Mouse (Mus musculus) limb, embryonic 14.5 days (tissue): ENCODE data around the gene Aatk. TPM values are rescaled to one million over a fixed set of nuclear protein-coding genes. Genes with fewer than 3 reads are reported as not detected.

Source experiments
- ATAC-seq: fragments of 200-750 bp; cut with Nextera tagmentation; 2 replicates; pipeline ENCODE4 v1.8.0; 2017; ENCODE audit warnings: low read depth, moderate number of reproducible peaks, moderate TSS enrichment; ENCODE audit not compliant: low FRiP score
- DNase-seq: peaks from one replicate; pipeline ENCODE4 v3.0.0-alpha.2; 2015; ENCODE audit warnings: low spot score
- H3K27ac ChIP-seq: fragments of 300-500 bp; sonication (generic); replicated peaks from 2 replicates; pipeline ENCODE4 v1.5.1; 2014; ENCODE audit warnings: low read depth, mild to moderate bottlenecking, low read length, moderate library complexity, mixed read lengths
- H3K27me3 ChIP-seq: fragments of 300-500 bp; sonication (generic); 2 replicates; pipeline ENCODE4 v1.6.1; 2014; ENCODE audit warnings: low read length, mixed read lengths; ENCODE audit not compliant: control insufficient read depth, insufficient read depth
- H3K36me3 ChIP-seq: fragments of 300-500 bp; sonication (generic); 2 replicates; pipeline ENCODE4 v1.6.1; 2014; ENCODE audit warnings: mild to moderate bottlenecking, low read length, moderate library complexity, mixed read lengths; ENCODE audit not compliant: control insufficient read depth, insufficient read depth
- H3K4me1 ChIP-seq: fragments of 300-500 bp; sonication (generic); 2 replicates; pipeline ENCODE4 v1.6.1; 2014; ENCODE audit warnings: antibody characterized with exemption, low read length, mixed read lengths; ENCODE audit not compliant: control insufficient read depth, insufficient read depth
- H3K4me2 ChIP-seq: fragments of 300-500 bp; sonication (generic); replicated peaks from 2 replicates; pipeline ENCODE4 v1.6.1; 2014; ENCODE audit warnings: low read depth, mild to moderate bottlenecking, low read length, moderate library complexity; ENCODE audit not compliant: severe bottlenecking
- H3K4me3 ChIP-seq: fragments of 300-500 bp; sonication (generic); replicated peaks from 2 replicates; pipeline ENCODE4 v1.5.1; 2014; ENCODE audit warnings: low read length
- H3K9ac ChIP-seq: fragments of 300-500 bp; sonication (generic); 2 replicates; pipeline ENCODE4 v1.6.1; 2014; ENCODE audit warnings: mild to moderate bottlenecking, low read depth, low read length, moderate library complexity; ENCODE audit not compliant: severe bottlenecking
- H3K9me3 ChIP-seq: fragments of 300-500 bp; sonication (generic); 2 replicates; pipeline ENCODE4 v1.6.1; 2016; ENCODE audit warnings: low read length; ENCODE audit not compliant: control insufficient read depth
- POLR2A ChIP-seq: fragments of 200-500 bp; IDR thresholded peaks from 2 replicates; pipeline ENCODE4 v1.8.0; 2012; ENCODE audit warnings: inconsistent platforms, mild to moderate bottlenecking, moderate library complexity, borderline replicate concordance; ENCODE audit not compliant: insufficient read depth, insufficient read length; ENCODE audit errors: extremely low read depth
- WGBS: fragments of 180-500 bp; shearing (Covaris S2); extraction: QIAGEN DNeasy Blood & Tissue Kit; methylation state at CpG from one replicate; pipeline ENCODE4 v1.1.7; 2014; 5-methylcytosine and 5-hydroxymethylcytosine counted together
- polyA plus RNA-seq, 2 experiments: library from polyadenylated mRNA; depleted of rRNA in 1 of 2; stranded (reverse) in 1 of 2; unstranded in 1 of 2; fragments of >200 nt; fragmentation: Nextera tagmentation in 1 of 2; extraction: Ambion mirVana in 1 of 2; gene quantifications; 2 replicates each; pipeline versions ENCODE4 v1.2.1 to v1.2.3; 2012 to 2014

Aatk gene
- polyA plus RNA-seq, 2 experiments = 5.9 to 14.8 TPM

- DNase-seq (peak; percentile 89), ATAC-seq (peak; percentile 79)
- WGBS = 12% methylated on average over 21 of the region's 21 CpGs
- peaks cover 7% of the 10 kb centered on the region; the same call in 1 of the 2 replicates for H3K4me1 ChIP-seq
- no peaks in the 10 kb centered on the region for H3K27me3 ChIP-seq
- H3K9me3 ChIP-seq = no peaks in the 10 kb centered on the region
- no peaks in the 10 kb centered on the region for H3K36me3 ChIP-seq
- no peak for TF ChIP-seq POLR2A
- H3K4me2 ChIP-seq = peak overlapping the region; percentile 48
- H3K27ac ChIP-seq = no peak overlapping the region
- H3K9ac ChIP-seq = peak overlapping the region; percentile 31
- peak overlapping the region; percentile 21 for H3K4me3 ChIP-seq
Measured at GRCm38 (mm10) chr11:120013174-120013711, 33.7 kb downstream of the Aatk start.

DNA sequence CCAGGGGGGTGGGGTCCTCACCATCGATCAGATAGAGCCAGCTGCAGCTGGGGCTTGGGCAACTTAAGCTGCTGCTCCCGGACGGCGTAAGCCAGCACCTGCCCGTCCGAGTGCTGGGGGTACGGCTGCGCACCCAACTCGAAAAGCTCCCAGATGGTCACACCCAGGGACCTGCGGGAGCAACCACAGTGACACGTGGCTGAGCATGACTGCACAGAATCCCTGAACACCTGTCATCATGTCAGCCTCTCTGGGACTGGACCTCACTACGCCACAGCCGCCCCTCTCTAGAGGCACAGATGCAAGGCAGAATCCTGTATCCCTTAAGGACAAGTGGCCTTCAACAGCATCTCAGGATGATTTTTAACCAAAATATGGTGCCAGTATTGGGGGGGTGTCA lies 34.3 kb downstream of the Aatk start:
- Histone ChIP-seq H3K4me1 (peaks cover 7% of the 10 kb centered on the region; the same call in 1 of the 2 replicates), H3K27me3 (no peaks in the 10 kb centered on the region), H3K9me3 (no peaks in the 10 kb centered on the region), H3K36me3 (0 out of 2 replicates have a peak, but pooled peaks cover 2% of the 10 kb centered on the region), H3K27ac (no peak overlapping the region), H3K4me3 (no peak overlapping the region), H3K9ac (no peak overlapping the region), H3K4me2 (no peak overlapping the region)
- DNase-seq (no peak), ATAC-seq (no peak)
- WGBS = 82% methylated on average over 12 of the region's 13 CpGs
- no peak for TF ChIP-seq POLR2A

GRCm38 (mm10) chr11:120011761-120012560 lies 35.0 kb downstream of the Aatk start:
- no peak for TF ChIP-seq POLR2A
- no peak overlapping the region for H3K9ac ChIP-seq
- no peak overlapping the region for H3K27ac ChIP-seq
- H3K4me3 ChIP-seq = no peak overlapping the region
- WGBS = 47% methylated on average over 35 of the region's 43 CpGs
- H3K4me2 ChIP-seq = peak overlapping the region; percentile 21
- DNase-seq (no peak), ATAC-seq (no peak)
- H3K36me3 ChIP-seq = 0 out of 2 replicates have a peak, but pooled peaks cover 5% of the 10 kb centered on the region
- no peaks in the 10 kb centered on the region for H3K27me3 ChIP-seq
- H3K9me3 ChIP-seq = no peaks in the 10 kb centered on the region
- peaks cover 7% of the 10 kb centered on the region; the same call in 1 of the 2 replicates for H3K4me1 ChIP-seq

GRCm38 (mm10) chr11:120011114-120011760 lies 35.7 kb downstream of the Aatk start:
- no peak overlapping the region for H3K27ac ChIP-seq
- H3K36me3 ChIP-seq = 0 out of 2 replicates have a peak, but pooled peaks cover 5% of the 10 kb centered on the region
- H3K4me2 ChIP-seq = no peak overlapping the region
- H3K27me3 ChIP-seq = no peaks in the 10 kb centered on the region
- no peak overlapping the region for H3K9ac ChIP-seq
- ATAC-seq = no peak
- H3K9me3 ChIP-seq = no peaks in the 10 kb centered on the region
- WGBS = 71% methylated on average over 11 of the region's 11 CpGs
- H3K4me1 ChIP-seq = peaks cover 7% of the 10 kb centered on the region; the same call in 1 of the 2 replicates
- no peak overlapping the region for H3K4me3 ChIP-seq
- no peak for TF ChIP-seq POLR2A
- DNase-seq = no peak

DNA sequence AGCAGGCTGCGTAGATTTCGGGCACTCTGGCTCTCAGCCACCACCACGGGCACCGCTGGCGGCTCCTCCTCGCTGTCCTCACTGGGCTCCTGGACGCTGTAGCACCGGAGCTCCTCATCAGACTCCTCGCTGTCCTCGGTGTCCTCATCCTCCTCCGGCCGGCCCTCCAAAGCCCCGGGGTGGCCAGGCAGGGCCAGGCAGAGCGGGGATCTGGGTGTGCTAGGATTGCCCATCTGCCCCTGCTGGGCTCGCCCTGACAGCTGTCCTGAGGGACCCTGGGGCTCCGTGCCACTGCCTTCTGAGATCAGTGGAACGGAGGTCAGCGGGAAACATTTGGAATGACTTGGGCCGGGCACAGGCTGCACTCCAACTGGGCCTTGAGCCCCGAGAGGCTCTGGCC lies 37.0 kb downstream of the Aatk start:
- no peak overlapping the region for H3K4me2 ChIP-seq
- peaks cover 7% of the 10 kb centered on the region; the same call in 1 of the 2 replicates for H3K4me1 ChIP-seq
- WGBS = 89% methylated on average over 20 of the region's 20 CpGs
- no peaks in the 10 kb centered on the region for H3K27me3 ChIP-seq
- ATAC-seq (no peak), DNase-seq (no peak)
- H3K27ac ChIP-seq = no peak overlapping the region
- H3K9ac ChIP-seq = no peak overlapping the region
- H3K4me3 ChIP-seq = no peak overlapping the region
- peaks cover 13% of the 10 kb centered on the region; the same call in 1 of the 2 replicates for H3K36me3 ChIP-seq
- H3K9me3 ChIP-seq = no peaks in the 10 kb centered on the region
- no peak for TF ChIP-seq POLR2A
